Mouse (Mus musculus): ENCODE data around the gene Oas1c. TPM values are rescaled to one million over a fixed set of nuclear protein-coding genes. Genes with fewer than 3 reads are reported as not detected.
"Not testable (repeated sequence)": the region's sequence is repeated elsewhere in the genome, so short reads cannot be mapped to it uniquely, and the experiment has no call there.

Oas1c gene
- total and polyA plus RNA-seq, 2 experiments from 2014 or later: 0.63 to 1.8 TPM

- Histone ChIP-seq H3K27ac (ENCODE audit: low read depth, low read length) (no peak overlapping the region), H3K4me3 (ENCODE audit: low read depth, low read length) (no peak overlapping the region), H3K9ac (no peak overlapping the region), H3K27me3 (ENCODE audit: insufficient read depth, low read length) (no peaks in the 10 kb centered on the region), H3K9me3 (ENCODE audit: low read length) (no peaks in the 10 kb centered on the region), H3K36me3 (ENCODE audit: insufficient read depth) (no peaks in the 10 kb centered on the region), H3K4me1 (ENCODE audit: insufficient read depth) (no peaks in the 10 kb centered on the region), H3K4me2 (ENCODE audit: low read depth) (no peak overlapping the region)
- ATAC-seq: no peak
- WGBS: 90% methylated on average over 1 of the region's 1 CpGs
- peak; percentile 49 for DNase-seq
- TF ChIP-seq CTCF (IDR thresholded peaks at IDR 0.05; ENCODE audit: low read depth): peak; percentile 54
These were observed 5.9 kb downstream of the Oas1c start for GRCm38 (mm10) chr5:120806458-120806857.

- ATAC-seq (no peak), DNase-seq (no peak)
- no peak overlapping the region for H3K4me2 ChIP-seq (ENCODE audit: low read depth)
- H3K9me3 ChIP-seq (ENCODE audit: low read length): no peaks in the 10 kb centered on the region
- H3K4me3 ChIP-seq (ENCODE audit: low read depth, low read length): no peak overlapping the region
- WGBS: 84% methylated on average over 2 of the region's 2 CpGs
- H3K9ac ChIP-seq: no peak overlapping the region
- no peak overlapping the region for H3K27ac ChIP-seq (ENCODE audit: low read depth, low read length)
- no peaks in the 10 kb centered on the region for H3K36me3 ChIP-seq (ENCODE audit: insufficient read depth)
- TF ChIP-seq CTCF (IDR thresholded peaks at IDR 0.05; ENCODE audit: low read depth): no peak
- no peaks in the 10 kb centered on the region for H3K27me3 ChIP-seq (ENCODE audit: insufficient read depth, low read length)
- H3K4me1 ChIP-seq (ENCODE audit: insufficient read depth): no peaks in the 10 kb centered on the region
These were observed 8.7 kb downstream of the Oas1c start for GRCm38 (mm10) chr5:120803596-120803995.

GRCm38 (mm10) chr5:120798943-120799342 is 13.4 kb downstream of the Oas1c start:
- H3K27ac ChIP-seq (ENCODE audit: low read depth, low read length); H3K4me2 ChIP-seq (ENCODE audit: low read depth); H3K4me3 ChIP-seq (ENCODE audit: low read depth, low read length); H3K9ac ChIP-seq; DNase-seq; H3K4me1 ChIP-seq (ENCODE audit: insufficient read depth); H3K36me3 ChIP-seq (ENCODE audit: insufficient read depth); H3K9me3 ChIP-seq (ENCODE audit: low read length); H3K27me3 ChIP-seq (ENCODE audit: insufficient read depth, low read length); ATAC-seq: not testable (repeated sequence)
- WGBS: 41% methylated on average over 1 of the region's 2 CpGs

- WGBS: 72% methylated on average over 5 of the region's 5 CpGs
- not testable (repeated sequence) for H3K27me3 ChIP-seq (ENCODE audit: insufficient read depth, low read length); H3K4me2 ChIP-seq (ENCODE audit: low read depth); H3K4me1 ChIP-seq (ENCODE audit: insufficient read depth); ATAC-seq; H3K36me3 ChIP-seq (ENCODE audit: insufficient read depth); H3K4me3 ChIP-seq (ENCODE audit: low read depth, low read length); H3K9ac ChIP-seq; H3K9me3 ChIP-seq (ENCODE audit: low read length); DNase-seq; H3K27ac ChIP-seq (ENCODE audit: low read depth, low read length)
These were observed 14.2 kb downstream of the Oas1c start for GRCm38 (mm10) chr5:120798147-120798546.

GRCm38 (mm10) chr5:120795480-120796034 is 16.8 kb downstream of the Oas1c start, which contains the start of gene Oas1e:
TSS of gene Oas1e (minus strand) at chr5:120795530.
- DNase-seq; H3K36me3 ChIP-seq (ENCODE audit: insufficient read depth); H3K4me1 ChIP-seq (ENCODE audit: insufficient read depth); H3K27me3 ChIP-seq (ENCODE audit: insufficient read depth, low read length); H3K27ac ChIP-seq (ENCODE audit: low read depth, low read length); H3K4me3 ChIP-seq (ENCODE audit: low read depth, low read length); ATAC-seq; H3K4me2 ChIP-seq (ENCODE audit: low read depth); H3K9me3 ChIP-seq (ENCODE audit: low read length); H3K9ac ChIP-seq: not testable (repeated sequence)
- 58% methylated on average over 9 of the region's 9 CpGs for WGBS

- no peak overlapping the region for H3K27ac ChIP-seq (ENCODE audit: low read depth, low read length)
- no peaks in the 10 kb centered on the region for H3K4me1 ChIP-seq (ENCODE audit: insufficient read depth)
- no peak overlapping the region for H3K4me3 ChIP-seq (ENCODE audit: low read depth, low read length)
- H3K36me3 ChIP-seq (ENCODE audit: insufficient read depth): no peaks in the 10 kb centered on the region
- H3K27me3 ChIP-seq (ENCODE audit: insufficient read depth, low read length): no peaks in the 10 kb centered on the region
- WGBS: 44% methylated on average over 2 of the region's 2 CpGs
- ATAC-seq: no peak
- DNase-seq: peak; percentile 66
- peak; percentile 76 for TF ChIP-seq CTCF (IDR thresholded peaks at IDR 0.05; ENCODE audit: low read depth)
- no peak overlapping the region for H3K9ac ChIP-seq
- H3K9me3 ChIP-seq (ENCODE audit: low read length): no peaks in the 10 kb centered on the region
- H3K4me2 ChIP-seq (ENCODE audit: low read depth): no peak overlapping the region
These were observed 19.3 kb downstream of the Oas1c start for GRCm38 (mm10) chr5:120793043-120793442.

GRCm38 (mm10) chr5:120787042-120787441 is 25.3 kb downstream of the Oas1c start:
- no peak overlapping the region for H3K4me3 ChIP-seq (ENCODE audit: low read depth, low read length)
- no peaks in the 10 kb centered on the region for H3K36me3 ChIP-seq (ENCODE audit: insufficient read depth)
- H3K4me1 ChIP-seq (ENCODE audit: insufficient read depth): no peaks in the 10 kb centered on the region
- H3K27ac ChIP-seq (ENCODE audit: low read depth, low read length): no peak overlapping the region
- H3K9me3 ChIP-seq (ENCODE audit: low read length): no peaks in the 10 kb centered on the region
- DNase-seq (no peak), ATAC-seq (no peak)
- H3K27me3 ChIP-seq (ENCODE audit: insufficient read depth, low read length): no peaks in the 10 kb centered on the region
- WGBS: 58% methylated on average over 3 of the region's 3 CpGs
- no peak overlapping the region for H3K4me2 ChIP-seq (ENCODE audit: low read depth)
- TF ChIP-seq CTCF (IDR thresholded peaks at IDR 0.05; ENCODE audit: low read depth): no peak
- no peak overlapping the region for H3K9ac ChIP-seq

- Histone ChIP-seq H3K27me3 (ENCODE audit: insufficient read depth, low read length) (no peaks in the 10 kb centered on the region), H3K9ac (no peak overlapping the region), H3K4me2 (ENCODE audit: low read depth) (no peak overlapping the region), H3K27ac (ENCODE audit: low read depth, low read length) (no peak overlapping the region), H3K9me3 (ENCODE audit: low read length) (no peaks in the 10 kb centered on the region), H3K4me1 (ENCODE audit: insufficient read depth) (no peaks in the 10 kb centered on the region), H3K36me3 (ENCODE audit: insufficient read depth) (no peaks in the 10 kb centered on the region), H3K4me3 (ENCODE audit: low read depth, low read length) (no peak overlapping the region)
- TF ChIP-seq CTCF (IDR thresholded peaks at IDR 0.05; ENCODE audit: low read depth): no peak
- no peak for ATAC-seq
- DNase-seq: no peak
- WGBS: 60% methylated on average over 2 of the region's 2 CpGs
These were observed 29.9 kb downstream of the Oas1c start for GRCm38 (mm10) chr5:120782446-120782845.
